Mouse (Mus musculus) CD4-positive helper T cell, adult 2 months (primary cell): Measurements from ENCODE around the gene Nab1.
A peak's percentile ranks its signal among the peaks of the same experiment; 100 is the strongest.

ENCODE experiments used
- DNase-seq: peaks from one replicate; pipeline ENCODE4 v3.0.0-alpha.2; 2012; ENCODE audit warnings: low read depth, missing footprints, low spot score

Nab1 gene

DNA sequence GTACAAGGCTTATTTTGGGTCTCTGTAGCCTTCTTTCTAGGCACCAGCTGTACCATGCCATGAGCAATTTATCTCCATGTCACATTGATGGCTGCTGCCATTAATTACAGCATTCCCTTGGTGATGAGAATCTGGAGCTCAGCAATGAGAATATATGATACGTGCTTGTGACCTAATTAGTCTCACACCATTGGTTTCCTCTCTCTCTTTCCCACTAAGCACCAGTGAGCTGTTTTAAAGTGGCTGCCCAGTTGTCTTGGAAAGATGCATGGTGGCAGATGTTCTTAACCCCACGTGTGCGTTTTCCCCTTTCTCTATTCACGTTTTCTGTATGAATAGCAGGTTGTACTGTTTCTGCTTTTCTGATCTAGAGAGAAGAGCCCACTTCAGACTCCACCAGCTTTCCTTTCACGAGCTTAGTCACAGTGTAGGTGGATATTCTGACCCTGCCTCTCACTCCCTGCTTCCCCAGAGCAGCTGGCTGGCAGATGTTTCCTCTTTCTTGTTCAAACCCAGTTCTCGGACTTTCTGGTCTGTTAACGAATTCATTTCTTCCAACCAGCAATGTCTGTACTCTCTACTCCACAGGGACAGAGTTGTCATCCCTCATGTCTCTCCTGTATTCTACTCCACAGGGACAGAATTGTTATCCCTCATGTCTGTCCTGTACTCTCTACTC is 29.5 kb downstream of the Nab1 start:
- DNase-seq: no peak

DNA sequence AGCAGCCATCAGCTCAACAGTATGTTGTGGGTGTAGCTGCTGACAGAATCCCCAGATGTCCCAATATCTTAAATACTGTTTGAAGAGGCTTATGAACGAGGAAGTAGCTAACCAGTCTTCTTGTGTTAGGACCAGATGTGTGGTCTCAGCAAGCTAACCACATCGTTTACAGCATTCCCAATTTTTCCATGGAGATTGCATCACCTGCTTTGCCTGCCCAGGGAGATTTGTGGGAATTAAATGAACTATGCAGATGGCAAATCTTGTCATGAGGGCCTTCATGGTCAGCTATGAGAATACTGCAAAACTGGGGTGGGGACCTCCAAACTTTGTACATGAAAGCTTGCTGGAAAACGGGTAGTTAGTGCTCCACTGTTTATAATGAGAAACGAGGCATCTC is 30.2 kb downstream of the Nab1 start:
- no peak for DNase-seq

DNA sequence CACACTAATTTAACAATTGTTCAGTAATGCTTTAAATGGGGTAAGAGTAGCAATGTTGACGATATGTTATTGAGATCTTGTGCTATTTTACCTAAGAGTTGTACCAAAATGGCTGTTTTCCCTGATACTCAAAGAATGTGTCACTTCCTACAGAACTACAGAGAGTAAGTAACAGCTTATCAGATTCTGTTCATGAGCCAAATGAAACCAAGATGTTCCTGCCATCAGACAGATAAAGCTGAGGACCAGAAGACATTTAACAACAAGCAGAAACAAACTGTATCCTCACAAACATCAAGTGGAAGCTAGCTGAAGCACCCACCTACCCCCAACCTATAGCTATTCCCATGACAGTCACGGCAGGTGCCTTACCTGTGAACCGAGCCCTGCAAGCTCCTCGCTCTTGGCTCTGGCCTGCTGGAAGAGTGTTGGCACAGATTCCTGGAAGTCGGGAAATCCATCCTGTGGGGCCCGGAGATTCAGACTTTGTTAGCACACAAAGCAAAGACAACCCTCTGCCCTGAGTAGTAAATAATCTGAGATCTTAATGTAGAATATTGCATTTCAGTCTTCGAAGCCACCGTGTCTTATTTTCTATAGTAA is 33.9 kb downstream of the Nab1 start:
- no peak for DNase-seq

DNA sequence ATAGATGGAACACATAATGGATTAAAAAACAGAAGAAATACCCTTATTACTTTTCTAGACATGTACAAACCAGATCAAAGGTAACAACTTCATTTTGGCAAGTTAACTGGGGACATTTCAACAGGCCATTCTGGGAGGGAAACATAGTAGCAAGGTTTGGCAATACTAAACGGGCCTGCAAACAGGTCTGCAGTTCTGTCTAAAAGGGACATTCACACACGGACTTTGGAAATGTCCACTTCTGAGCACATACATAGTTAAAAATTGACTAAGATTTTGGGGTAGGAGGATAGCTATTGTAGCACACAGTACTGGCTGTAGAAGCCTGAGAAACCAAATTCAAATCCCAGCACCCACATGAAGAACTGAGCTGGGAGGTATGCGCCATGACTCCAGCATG is 34.6 kb downstream of the Nab1 start:
- no peak for DNase-seq

DNA sequence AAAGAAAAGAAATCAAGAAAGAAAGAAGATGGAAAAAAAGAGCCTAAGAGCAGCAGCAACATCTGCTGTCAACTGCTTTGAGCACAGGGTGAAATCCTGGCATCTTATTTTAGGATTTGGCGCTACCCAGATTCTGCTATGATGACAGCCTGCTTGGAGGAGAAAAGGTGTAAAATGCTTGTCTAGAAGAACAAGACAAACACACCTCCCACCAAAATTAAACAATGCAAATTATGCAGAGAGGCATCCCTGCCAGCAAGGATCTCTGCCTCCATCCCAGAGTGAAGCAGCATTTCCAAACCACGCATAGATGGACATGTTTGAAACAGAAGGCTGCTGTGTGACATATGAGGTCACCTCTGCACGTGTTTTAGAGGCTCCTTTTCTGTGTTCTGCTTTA is 35.2 kb downstream of the Nab1 start:
- DNase-seq: no peak

DNA sequence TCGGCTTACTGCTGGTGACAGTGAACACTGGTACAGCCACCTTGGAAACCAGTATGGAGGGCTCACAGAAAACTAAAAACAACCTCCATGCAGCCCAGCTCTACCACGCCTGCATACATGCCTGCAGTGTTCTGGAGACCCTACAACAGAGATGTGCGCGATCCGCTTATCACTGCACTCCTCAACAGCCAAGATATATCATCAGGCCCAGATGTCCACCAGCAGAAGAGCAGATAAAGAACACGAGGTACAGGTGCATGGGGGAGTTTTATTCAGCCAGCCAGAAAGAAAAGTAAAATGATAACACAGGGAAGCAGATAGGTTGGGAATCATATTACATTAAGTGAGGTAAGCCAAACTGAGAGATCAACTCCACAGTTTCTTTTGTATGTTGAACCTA is 37.2 kb downstream of the Nab1 start:
- DNase-seq: no peak

DNA sequence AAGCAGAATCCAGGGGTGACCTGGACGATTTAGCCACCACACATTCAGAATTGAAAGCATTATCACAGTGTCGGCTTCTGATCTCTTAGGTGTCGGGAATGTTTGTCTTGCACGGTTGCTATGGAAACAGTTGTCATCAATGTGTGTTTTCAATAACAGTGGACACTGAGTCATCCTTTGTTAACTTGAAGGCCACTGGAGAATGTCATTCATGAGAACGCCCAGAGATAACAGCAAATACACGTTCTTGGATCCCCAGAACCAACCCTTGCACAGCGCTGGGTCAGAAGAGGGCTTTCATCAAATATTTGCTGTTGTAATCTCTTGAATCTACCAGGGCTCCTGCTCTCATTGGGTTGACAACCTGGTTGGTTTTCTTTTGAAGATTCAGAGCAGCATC is 43.9 kb downstream of the Nab1 start:
- peak; percentile 29 for DNase-seq

DNA sequence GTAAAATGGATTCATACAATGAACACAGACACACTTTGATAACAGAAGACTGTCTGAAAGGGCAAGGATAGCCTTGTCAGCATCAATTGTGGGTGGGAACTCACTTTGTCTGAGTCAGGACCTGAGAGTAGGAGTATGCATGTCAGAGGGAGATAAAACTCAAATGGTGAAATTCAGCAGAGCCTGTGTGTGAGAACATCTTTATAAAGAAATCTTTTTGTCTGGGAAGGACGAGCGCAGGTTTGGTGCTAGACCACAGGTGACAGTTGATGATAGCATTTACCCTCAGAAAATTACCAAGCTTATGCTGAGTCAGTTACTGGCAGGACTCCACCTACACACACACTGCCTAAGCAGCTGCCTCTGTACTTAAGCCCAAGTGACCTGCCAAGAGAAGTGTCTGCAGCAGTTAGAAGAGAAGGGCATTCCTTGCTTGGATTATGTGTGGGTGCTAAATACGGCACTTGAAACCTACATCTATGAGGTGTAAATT is 45.9 kb downstream of the Nab1 start:
- peak; percentile 58 for DNase-seq

DNA sequence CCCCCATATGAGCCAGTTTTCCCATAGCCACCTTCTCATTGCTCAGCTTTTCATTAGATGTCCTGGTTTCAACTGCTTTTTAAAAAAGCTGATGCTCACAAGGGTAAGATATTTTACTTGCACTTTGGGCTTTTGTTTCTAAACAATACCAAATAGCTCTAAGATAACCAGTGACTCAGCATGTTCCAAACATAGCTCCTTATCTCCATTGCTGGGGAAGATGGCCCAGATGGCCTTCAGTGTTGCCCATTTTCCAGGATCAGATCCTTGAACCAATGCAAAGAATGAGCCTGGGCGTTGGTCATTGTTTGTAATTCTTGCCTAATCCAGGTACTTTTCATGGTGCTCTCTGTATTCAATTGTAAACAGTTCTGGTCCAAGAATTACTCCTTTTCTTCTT is 49.1 kb downstream of the Nab1 start:
- DNase-seq: no peak

DNA sequence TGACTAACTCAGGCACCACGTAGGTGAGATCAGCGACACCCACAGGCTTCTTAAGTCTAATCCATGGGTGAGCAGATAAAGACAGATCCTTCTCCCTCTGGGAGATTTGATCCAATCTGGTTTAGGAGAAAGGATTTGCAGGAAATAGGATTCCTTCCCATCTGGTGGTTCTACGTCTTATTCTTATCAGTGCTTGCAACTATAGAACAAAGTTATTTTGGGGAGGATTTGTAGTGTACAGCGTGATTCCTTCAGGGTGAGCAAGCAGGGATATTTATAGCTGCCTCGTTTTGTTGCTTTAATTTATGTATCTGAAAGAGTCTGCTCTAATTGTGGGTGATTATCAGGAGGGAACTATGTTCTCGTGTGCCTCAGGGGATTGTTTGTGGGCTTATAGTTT is 64.6 kb downstream of the Nab1 start:
- DNase-seq: no peak

DNA sequence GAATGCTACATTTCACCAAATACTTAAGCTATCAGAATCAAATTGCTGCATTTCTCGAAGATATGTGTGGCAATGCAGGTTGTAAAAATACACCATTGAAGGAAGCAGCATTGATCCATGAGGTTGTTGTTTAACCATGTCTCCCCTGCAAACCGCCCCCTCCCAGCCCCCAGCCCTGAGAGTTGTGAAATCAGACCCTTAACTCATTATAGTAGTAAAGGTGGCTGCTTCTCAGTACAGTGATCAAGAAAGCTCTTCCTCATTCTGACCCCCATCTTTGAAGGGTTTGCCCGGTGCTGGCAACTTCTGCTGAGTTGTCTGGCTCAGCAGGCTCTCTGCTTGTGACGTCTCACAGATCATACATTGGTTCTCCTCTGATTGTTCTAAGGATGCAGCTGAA is 66.4 kb downstream of the Nab1 start:
- no peak for DNase-seq

DNA sequence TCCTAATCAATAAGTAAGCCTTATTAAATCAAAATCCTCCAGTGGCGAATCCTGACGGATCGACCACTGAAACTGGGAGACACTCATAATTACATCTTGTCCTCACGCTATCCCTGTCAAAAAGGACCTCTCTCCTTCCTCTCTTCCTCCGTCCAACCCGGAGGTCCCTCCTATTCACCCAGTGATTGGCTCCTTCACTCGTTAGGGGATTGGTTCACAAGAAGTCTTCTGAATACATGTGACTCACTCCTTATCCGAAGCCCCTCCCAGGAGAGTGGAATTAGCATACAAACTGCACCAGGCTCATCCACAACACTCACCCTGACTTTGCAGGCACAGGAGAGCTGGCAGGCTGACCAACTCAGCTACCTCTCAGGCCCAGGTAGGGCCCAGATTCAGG is 68.7 kb downstream of the Nab1 start:
- DNase-seq: no peak

DNA sequence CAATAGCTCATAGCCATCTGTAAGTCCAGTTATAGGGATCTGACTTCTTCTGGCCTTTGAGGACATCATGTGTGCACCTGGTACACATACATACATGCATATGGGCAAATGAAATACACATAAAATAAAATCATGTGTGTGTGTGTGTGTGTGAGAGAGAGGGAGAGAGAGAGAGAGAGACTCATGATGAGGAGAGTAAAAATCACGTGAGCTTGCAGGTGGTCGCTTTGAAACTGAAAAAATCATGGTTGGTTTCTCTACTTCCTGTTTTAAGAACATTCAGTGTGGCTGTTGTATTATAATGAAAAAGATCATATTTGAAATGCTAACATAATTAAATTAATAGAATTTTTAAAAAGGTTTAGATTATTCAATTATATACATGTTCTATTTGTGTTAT is 69.9 kb downstream of the Nab1 start:
- DNase-seq: no peak

DNA sequence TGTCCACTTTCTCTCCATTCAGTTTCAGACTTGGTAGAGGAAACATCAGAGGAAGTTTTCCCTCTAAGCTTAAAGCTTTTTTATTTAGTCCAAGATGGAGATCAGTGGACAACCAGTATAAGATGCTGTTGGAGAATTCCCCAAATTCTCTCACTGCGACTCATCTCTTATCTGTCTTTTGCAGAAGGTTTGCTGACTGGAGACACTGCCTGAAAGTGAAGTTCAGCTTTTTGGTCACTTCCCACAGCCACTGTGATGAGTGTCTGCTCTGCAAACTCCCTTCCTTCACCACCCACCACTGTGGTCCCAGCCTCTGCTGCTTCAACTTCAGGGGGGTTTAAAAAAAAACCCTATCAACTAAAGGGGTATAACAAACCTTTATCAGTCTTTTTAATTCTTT is 70.4 kb downstream of the Nab1 start:
- DNase-seq: no peak

DNA sequence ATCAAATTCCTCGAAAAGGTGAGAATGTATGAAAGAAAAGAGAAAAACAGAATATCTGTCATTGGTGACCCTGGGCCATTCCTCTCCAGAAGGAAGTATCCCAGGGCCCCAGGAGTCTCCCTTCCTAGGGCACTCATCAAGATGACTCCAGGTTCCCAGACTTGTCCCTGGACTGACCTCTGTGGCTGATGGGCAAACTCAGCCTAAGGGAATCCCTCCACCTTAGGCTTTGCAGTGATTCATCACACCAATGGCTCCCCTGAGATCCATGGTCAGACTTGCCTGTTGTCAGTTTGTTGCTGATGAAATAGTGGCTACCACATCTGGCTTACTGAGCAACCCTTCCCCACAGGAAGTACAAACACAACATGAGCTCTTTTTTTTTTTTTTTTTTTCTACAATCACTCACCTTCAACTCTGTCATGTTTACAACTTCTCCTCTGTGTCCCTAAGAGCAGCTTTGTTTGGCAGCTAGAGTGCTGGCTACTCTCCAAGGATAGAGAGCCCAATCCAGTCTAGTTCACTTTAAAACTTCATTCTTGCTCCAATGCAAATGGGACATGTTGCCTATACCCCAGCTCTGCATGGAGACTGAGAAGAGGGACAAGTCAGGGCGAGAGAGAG is 72.5 kb downstream of the Nab1 start:
- DNase-seq: no peak

DNA sequence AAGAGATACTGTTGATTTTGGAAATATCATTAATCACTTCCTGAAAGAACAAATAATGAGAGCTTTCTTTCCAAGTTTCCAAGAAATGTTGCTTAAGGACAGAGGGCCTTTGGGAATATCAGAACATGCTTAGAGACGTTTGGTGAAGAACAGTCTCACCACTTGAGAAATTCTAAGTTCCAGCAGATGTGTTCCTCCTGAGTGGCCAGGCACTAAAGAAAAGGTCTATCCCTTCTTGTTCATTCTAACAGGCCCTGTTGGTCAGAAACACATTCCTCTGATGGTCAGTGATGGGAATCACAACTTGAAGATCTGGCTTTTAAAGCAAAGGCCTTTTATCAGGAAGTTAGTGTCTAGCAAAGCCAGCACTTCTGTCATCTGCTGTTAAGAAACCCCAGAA is 76.6 kb downstream of the Nab1 start:
- no peak for DNase-seq

DNA sequence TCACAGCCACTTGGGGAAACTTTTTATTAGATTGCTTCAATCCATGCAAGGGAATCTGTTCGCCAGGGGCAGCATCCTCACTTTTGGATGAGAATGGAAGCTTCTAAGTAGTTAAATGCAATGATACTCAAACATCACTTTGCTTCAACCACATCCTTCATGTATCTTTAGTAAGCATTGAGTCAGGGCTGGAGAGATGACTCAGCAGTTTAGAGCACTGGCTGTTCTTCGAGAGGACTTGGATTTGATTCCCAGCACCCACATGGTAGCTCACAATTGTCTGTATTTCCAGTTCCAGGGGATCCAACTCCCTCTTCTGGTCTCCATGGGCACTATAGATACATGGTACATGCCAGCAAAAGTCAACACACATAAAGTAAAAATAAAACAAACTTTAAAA is 77.4 kb downstream of the Nab1 start:
- no peak for DNase-seq

DNA sequence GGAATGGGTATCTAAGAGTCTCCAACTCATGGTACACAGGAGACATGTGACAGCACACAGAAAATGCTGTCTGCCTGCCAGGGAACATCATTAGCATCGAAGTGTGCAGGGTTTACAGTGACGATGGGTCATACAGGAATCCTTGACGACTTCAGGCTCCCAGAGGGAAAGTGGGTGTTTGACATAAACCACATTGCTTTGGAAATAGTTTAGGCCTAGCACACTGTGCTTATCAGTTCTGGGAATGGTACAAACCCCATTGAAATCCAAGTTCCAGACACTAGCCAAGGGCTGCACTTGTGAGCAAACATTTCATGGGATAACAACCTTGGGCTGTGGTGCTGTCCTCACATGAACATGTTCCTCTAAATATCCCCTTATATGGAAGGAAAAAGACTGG is 78.3 kb downstream of the Nab1 start:
- DNase-seq: no peak

DNA sequence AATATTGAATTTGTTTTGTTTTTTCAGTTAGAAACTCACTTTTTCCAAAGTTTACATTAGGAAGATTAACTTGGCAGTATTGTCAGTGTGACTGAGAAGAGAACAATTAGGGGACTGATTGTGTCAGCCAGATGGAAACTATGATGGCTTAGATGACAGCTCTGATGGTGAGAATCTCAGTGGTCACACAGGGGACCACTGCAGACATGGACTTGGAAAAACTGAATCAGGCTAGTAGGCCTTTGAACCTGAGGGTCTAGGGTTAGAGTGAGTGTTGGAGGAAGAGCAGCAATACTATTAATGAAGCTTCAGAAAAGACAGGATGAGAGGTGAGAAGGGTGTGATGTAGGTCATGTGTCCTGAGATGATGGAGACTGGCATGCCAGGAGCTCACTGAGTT is 78.9 kb downstream of the Nab1 start:
- DNase-seq: peak; percentile 12

DNA sequence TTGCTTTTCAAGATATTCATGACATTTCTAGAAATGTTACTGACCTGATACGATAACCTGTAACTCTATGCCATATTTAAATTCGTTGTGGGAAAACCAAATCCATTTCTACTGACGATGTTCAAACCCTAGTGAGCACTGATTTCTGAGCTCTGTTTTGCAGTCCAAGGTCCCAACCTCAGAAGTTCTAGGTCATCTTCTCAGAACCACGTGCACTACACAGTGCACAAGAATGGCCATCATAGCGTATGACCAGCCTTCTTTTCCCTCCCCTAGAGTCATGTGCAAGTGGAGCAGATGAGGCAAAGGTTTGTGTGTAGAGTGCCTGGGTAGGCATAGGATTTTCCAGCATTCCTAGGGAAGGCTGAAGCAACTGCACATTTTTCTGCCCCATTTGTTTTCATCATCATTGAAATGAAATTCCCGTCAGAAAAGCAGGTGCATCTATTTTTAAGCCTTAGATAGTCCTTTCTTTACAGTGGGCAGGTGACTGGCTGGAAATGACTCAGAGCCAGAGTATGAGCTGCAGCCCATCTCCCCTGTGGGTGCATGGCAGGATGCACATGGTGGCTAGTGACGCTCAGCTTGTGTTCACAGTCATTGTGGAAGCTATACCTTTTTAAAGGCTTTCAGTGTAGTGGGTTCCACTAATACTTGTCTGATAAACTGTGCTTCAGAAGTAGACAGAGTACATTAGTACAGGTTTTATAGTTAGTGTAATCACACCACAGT is 81.2 kb downstream of the Nab1 start:
- peak; percentile 30 for DNase-seq
